Mouse (Mus musculus): Measurements from ENCODE around the gene Lrmp.
A peak's percentile ranks its signal among the peaks of the same experiment; 100 is the strongest.

Gene Lrmp

GRCm38 (mm10) chr6:145136831-145137230 is 21.4 kb downstream of the Lrmp start:
- no peak for DNase-seq (ENCODE audit: low spot score)

GRCm38 (mm10) chr6:145139236-145139635 is 23.8 kb downstream of the Lrmp start:
- no peak for DNase-seq (ENCODE audit: low spot score)

- DNase-seq (ENCODE audit: low spot score), result no peak
Observed at GRCm38 (mm10) chr6:145139776-145140475, 24.5 kb downstream of the Lrmp start.

- DNase-seq (ENCODE audit: low spot score), result no peak
Observed at GRCm38 (mm10) chr6:145140706-145141105, 25.3 kb downstream of the Lrmp start.

GRCm38 (mm10) chr6:145141827-145142226 is 26.4 kb downstream of the Lrmp start:
- DNase-seq (ENCODE audit: low spot score), result no peak

GRCm38 (mm10) chr6:145145173-145145572 is 29.7 kb downstream of the Lrmp start:
- DNase-seq (ENCODE audit: low spot score), result no peak

- DNase-seq (ENCODE audit: low spot score), result no peak
Observed at GRCm38 (mm10) chr6:145147716-145148115, 32.3 kb downstream of the Lrmp start.

- no peak for DNase-seq (ENCODE audit: low spot score)
Observed at GRCm38 (mm10) chr6:145149054-145149453, 33.6 kb downstream of the Lrmp start.

- DNase-seq (ENCODE audit: low spot score), result no peak
Observed at GRCm38 (mm10) chr6:145158619-145159018, 43.2 kb downstream of the Lrmp start.

GRCm38 (mm10) chr6:145160581-145160980 is 45.1 kb downstream of the Lrmp start:
- DNase-seq (ENCODE audit: low spot score), result no peak

- DNase-seq (ENCODE audit: low spot score), result no peak
Observed at GRCm38 (mm10) chr6:145171892-145172606, 56.6 kb downstream of the Lrmp start.

GRCm38 (mm10) chr6:145173781-145174191 is 58.3 kb downstream of the Lrmp start:
- peak; percentile 79 for DNase-seq (ENCODE audit: low spot score)

GRCm38 (mm10) chr6:145175571-145175981 is 60.1 kb downstream of the Lrmp start:
- DNase-seq (ENCODE audit: low spot score), result no peak

- DNase-seq (ENCODE audit: low spot score), result no peak
Observed at GRCm38 (mm10) chr6:145176474-145176873, 61.0 kb downstream of the Lrmp start.

- DNase-seq (ENCODE audit: low spot score), result peak; percentile 24
Observed at GRCm38 (mm10) chr6:145179665-145180064, 64.2 kb downstream of the Lrmp start.

GRCm38 (mm10) chr6:145182044-145182443 is 66.6 kb downstream of the Lrmp start:
- no peak for DNase-seq (ENCODE audit: low spot score)

GRCm38 (mm10) chr6:145186096-145186495 is 70.6 kb downstream of the Lrmp start:
- no peak for DNase-seq (ENCODE audit: low spot score)

- no peak for DNase-seq (ENCODE audit: low spot score)
Observed at GRCm38 (mm10) chr6:145187093-145188088, 71.9 kb downstream of the Lrmp start.

- DNase-seq (ENCODE audit: low spot score), result no peak
Observed at GRCm38 (mm10) chr6:145193038-145193437, 77.6 kb downstream of the Lrmp start.

- no peak for DNase-seq (ENCODE audit: low spot score)
Observed at GRCm38 (mm10) chr6:145193446-145193845, 78.0 kb downstream of the Lrmp start.

- no peak for DNase-seq (ENCODE audit: low spot score)
Observed at GRCm38 (mm10) chr6:145197949-145198686, 82.7 kb downstream of the Lrmp start.

All from yolk sac, embryonic 10.5 days (tissue).